Mouse (Mus musculus): ENCODE data around the gene Flvcr2.

DNA sequence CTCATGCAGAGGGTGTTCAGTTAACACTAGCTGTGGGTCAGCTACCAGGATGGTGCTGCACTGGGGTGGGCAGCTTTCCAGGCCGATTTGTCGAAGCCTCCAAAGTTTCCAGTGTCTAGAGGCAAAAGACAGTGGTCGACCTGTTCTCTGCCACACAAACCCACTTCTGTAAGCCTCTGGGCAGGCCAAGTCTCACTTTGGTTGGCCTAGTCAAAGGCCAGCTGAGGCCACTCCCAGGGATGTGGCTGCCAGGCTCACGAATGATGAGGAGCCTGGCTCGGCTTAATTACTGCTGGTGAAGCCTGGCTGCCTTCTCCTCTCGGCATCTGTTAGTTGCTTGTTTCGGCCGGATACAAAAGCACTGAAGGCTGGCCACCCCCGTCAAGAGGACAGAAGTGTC lies 53.7 kb downstream of the Flvcr2 start:
- TF ChIP-seq POLR2A (IDR thresholded peaks at IDR 0.05; ENCODE audit: insufficient read depth, low read depth, low read length) (no peak), CTCF (IDR thresholded peaks at IDR 0.05) (no peak)

All from heart, adult 2 months (tissue).